Mouse (Mus musculus): ENCODE data around the gene Gm49361. TPM values are rescaled to one million over a fixed set of nuclear protein-coding genes. Genes with fewer than 3 reads are reported as not detected.
A peak's percentile ranks its signal among the peaks of the same experiment; 100 is the strongest.

Gene Gm49361
- total and polyA plus RNA-seq, 2 experiments from 2014 or later = 0.16 TPM; not detected in 1

GRCm38 (mm10) chr14:57745291-57745969, 473 bp downstream of the Gm49361 start:
- Histone ChIP-seq H3K27ac (peak overlapping the region; percentile 86), H3K9me3 (ENCODE audit: low read length) (no peaks in the 10 kb centered on the region), H3K36me3 (ENCODE audit: insufficient read depth, low read length) (no peaks in the 10 kb centered on the region), H3K4me1 (ENCODE audit: insufficient read depth, low read length) (no peaks in the 10 kb centered on the region), H3K9ac (replicated peaks; ENCODE audit: low read length) (peak overlapping the region; percentile 75), H3K4me3 (ENCODE audit: low read length) (peak overlapping the region; percentile 88), H3K4me2 (ENCODE audit: low read depth, low read length) (peak overlapping the region; percentile 76), H3K27me3 (ENCODE audit: insufficient read depth, low read length) (no peaks in the 10 kb centered on the region)
- peak; percentile 46 for ATAC-seq
- WGBS = under 1% methylated on average over 71 of the region's 103 CpGs
- DNase-seq (ENCODE audit: low spot score) = peak; percentile 31
- TF ChIP-seq CTCF (IDR thresholded peaks at IDR 0.05; ENCODE audit: low read depth) = no peak

DNA sequence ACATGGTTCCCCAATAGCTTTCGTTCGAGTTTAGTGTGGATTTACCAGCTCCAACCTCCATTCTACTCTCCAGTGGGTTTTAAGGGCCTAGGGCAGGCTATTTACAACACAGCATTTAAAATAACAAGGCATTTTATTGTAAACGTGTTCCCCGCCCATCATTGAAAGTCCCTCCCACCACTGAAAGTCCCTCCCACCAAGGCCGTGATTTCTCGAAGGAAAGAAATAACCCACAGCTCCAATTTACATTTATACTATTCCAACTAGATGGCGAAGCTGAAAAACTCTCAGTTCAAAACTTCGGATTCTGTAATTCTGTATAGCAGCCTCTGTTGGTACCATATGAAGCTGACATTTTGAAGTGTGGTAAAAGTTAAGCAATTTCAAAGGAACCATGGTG, 1.4 kb downstream of the Gm49361 start:
- H3K4me1 ChIP-seq (ENCODE audit: insufficient read depth, low read length) = no peaks in the 10 kb centered on the region
- ATAC-seq (no peak), DNase-seq (ENCODE audit: low spot score) (peak; percentile 20)
- peak overlapping the region; percentile 76 for H3K4me2 ChIP-seq (ENCODE audit: low read depth, low read length)
- no peak for TF ChIP-seq CTCF (IDR thresholded peaks at IDR 0.05; ENCODE audit: low read depth)
- H3K9me3 ChIP-seq (ENCODE audit: low read length) = no peaks in the 10 kb centered on the region
- H3K27ac ChIP-seq = 0 out of 2 replicates have a peak overlapping the region, but pooled peaks have one; percentile 86
- H3K9ac ChIP-seq (replicated peaks; ENCODE audit: low read length) = peak overlapping the region; percentile 75; the same call in 1 of the 2 replicates
- H3K4me3 ChIP-seq (ENCODE audit: low read length) = peak overlapping the region; percentile 88
- H3K36me3 ChIP-seq (ENCODE audit: insufficient read depth, low read length) = no peaks in the 10 kb centered on the region
- WGBS = under 1% methylated on average over 8 of the region's 8 CpGs
- no peaks in the 10 kb centered on the region for H3K27me3 ChIP-seq (ENCODE audit: insufficient read depth, low read length)

DNA sequence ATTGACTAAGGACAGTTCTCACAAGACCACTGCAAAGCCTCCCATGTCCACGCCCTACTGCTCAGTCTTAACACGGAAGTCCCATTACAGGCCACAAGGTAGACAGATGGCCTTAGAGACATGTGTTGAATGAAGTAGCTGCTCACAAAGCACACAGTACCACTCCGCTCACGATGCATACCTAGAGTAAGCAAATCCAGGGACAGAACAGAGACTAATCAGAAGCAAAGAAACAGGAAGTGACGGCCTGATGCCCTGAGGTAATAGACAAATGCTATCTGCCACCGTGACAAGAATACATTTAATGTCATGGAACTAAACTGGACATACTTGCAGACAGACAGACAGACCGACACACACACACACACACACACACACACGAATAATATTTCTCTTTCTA, 5.3 kb downstream of the Gm49361 start:
- WGBS = 86% methylated on average over 8 of the region's 8 CpGs
- no peaks in the 10 kb centered on the region for H3K36me3 ChIP-seq (ENCODE audit: insufficient read depth, low read length)
- no peak overlapping the region for H3K4me2 ChIP-seq (ENCODE audit: low read depth, low read length)
- no peaks in the 10 kb centered on the region for H3K27me3 ChIP-seq (ENCODE audit: insufficient read depth, low read length)
- no peaks in the 10 kb centered on the region for H3K9me3 ChIP-seq (ENCODE audit: low read length)
- no peak overlapping the region for H3K4me3 ChIP-seq (ENCODE audit: low read length)
- no peak for ATAC-seq
- no peak for TF ChIP-seq CTCF (IDR thresholded peaks at IDR 0.05; ENCODE audit: low read depth)
- DNase-seq (ENCODE audit: low spot score) = no peak
- no peak overlapping the region for H3K27ac ChIP-seq
- H3K9ac ChIP-seq (replicated peaks; ENCODE audit: low read length) = no peak overlapping the region
- no peaks in the 10 kb centered on the region for H3K4me1 ChIP-seq (ENCODE audit: insufficient read depth, low read length)

DNA sequence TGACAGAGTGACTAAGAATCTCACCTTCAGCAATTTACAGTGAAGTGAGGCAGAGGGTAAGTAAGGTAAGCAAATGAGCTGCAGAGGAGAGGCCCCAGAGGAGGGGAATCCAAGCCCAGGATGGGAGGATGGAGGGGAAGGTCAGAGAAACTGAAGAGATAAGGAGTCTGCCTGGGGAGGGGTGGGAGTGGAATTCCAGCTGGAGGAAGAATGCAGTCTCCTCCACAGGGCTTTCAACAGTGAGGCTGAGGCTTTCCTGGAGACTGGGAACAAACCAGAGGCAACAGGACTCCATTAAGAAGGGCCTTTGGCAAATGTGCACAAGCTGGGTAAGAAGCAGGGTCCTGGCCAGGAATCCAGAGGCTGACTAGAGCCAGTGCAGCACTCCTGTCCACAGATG, 8.8 kb downstream of the Gm49361 start:
- Histone ChIP-seq H3K36me3 (ENCODE audit: insufficient read depth, low read length) (no peaks in the 10 kb centered on the region), H3K4me3 (ENCODE audit: low read length) (no peak overlapping the region), H3K4me2 (ENCODE audit: low read depth, low read length) (no peak overlapping the region), H3K27me3 (ENCODE audit: insufficient read depth, low read length) (no peaks in the 10 kb centered on the region), H3K9ac (replicated peaks; ENCODE audit: low read length) (no peak overlapping the region), H3K27ac (no peak overlapping the region), H3K9me3 (ENCODE audit: low read length) (no peaks in the 10 kb centered on the region), H3K4me1 (ENCODE audit: insufficient read depth, low read length) (no peaks in the 10 kb centered on the region)
- DNase-seq (ENCODE audit: low spot score) (no peak), ATAC-seq (no peak)
- TF ChIP-seq CTCF (IDR thresholded peaks at IDR 0.05; ENCODE audit: low read depth) = no peak

GRCm38 (mm10) chr14:57736141-57736540, 9.8 kb downstream of the Gm49361 start:
- ATAC-seq (no peak), DNase-seq (ENCODE audit: low spot score) (no peak)
- Histone ChIP-seq H3K27me3 (ENCODE audit: insufficient read depth, low read length) (no peaks in the 10 kb centered on the region), H3K4me1 (ENCODE audit: insufficient read depth, low read length) (no peaks in the 10 kb centered on the region), H3K9me3 (ENCODE audit: low read length) (no peaks in the 10 kb centered on the region), H3K9ac (replicated peaks; ENCODE audit: low read length) (no peak overlapping the region), H3K4me2 (ENCODE audit: low read depth, low read length) (no peak overlapping the region), H3K27ac (no peak overlapping the region), H3K4me3 (ENCODE audit: low read length) (no peak overlapping the region), H3K36me3 (ENCODE audit: insufficient read depth, low read length) (no peaks in the 10 kb centered on the region)
- no peak for TF ChIP-seq CTCF (IDR thresholded peaks at IDR 0.05; ENCODE audit: low read depth)
- WGBS = 47% methylated on average over 4 of the region's 4 CpGs

- H3K9ac ChIP-seq (replicated peaks; ENCODE audit: low read length) = no peak overlapping the region
- DNase-seq (ENCODE audit: low spot score) (no peak), ATAC-seq (no peak)
- no peak overlapping the region for H3K4me2 ChIP-seq (ENCODE audit: low read depth, low read length)
- H3K4me1 ChIP-seq (ENCODE audit: insufficient read depth, low read length) = peaks cover 13% of the 10 kb centered on the region; the same call in 1 of the 2 replicates
- WGBS = 39% methylated on average over 6 of the region's 6 CpGs
- TF ChIP-seq CTCF (IDR thresholded peaks at IDR 0.05; ENCODE audit: low read depth) = no peak
- H3K27ac ChIP-seq = peak overlapping the region; percentile 48
- no peaks in the 10 kb centered on the region for H3K36me3 ChIP-seq (ENCODE audit: insufficient read depth, low read length)
- H3K4me3 ChIP-seq (ENCODE audit: low read length) = no peak overlapping the region
- no peaks in the 10 kb centered on the region for H3K9me3 ChIP-seq (ENCODE audit: low read length)
- no peaks in the 10 kb centered on the region for H3K27me3 ChIP-seq (ENCODE audit: insufficient read depth, low read length)
These were observed 13.1 kb downstream of the Gm49361 start for GRCm38 (mm10) chr14:57732668-57733293.

- Histone ChIP-seq H3K4me3 (ENCODE audit: low read length) (no peak overlapping the region), H3K9me3 (ENCODE audit: low read length) (no peaks in the 10 kb centered on the region), H3K27ac (peak overlapping the region; percentile 62), H3K4me2 (ENCODE audit: low read depth, low read length) (no peak overlapping the region), H3K4me1 (ENCODE audit: insufficient read depth, low read length) (peaks cover 13% of the 10 kb centered on the region; the same call in 1 of the 2 replicates), H3K9ac (replicated peaks; ENCODE audit: low read length) (no peak overlapping the region), H3K36me3 (ENCODE audit: insufficient read depth, low read length) (no peaks in the 10 kb centered on the region), H3K27me3 (ENCODE audit: insufficient read depth, low read length) (no peaks in the 10 kb centered on the region)
- no peak for TF ChIP-seq CTCF (IDR thresholded peaks at IDR 0.05; ENCODE audit: low read depth)
- WGBS = 23% methylated on average over 9 of the region's 9 CpGs
- peak; percentile 84 for ATAC-seq
- DNase-seq (ENCODE audit: low spot score) = peak; percentile 63
These were observed 15.4 kb downstream of the Gm49361 start for GRCm38 (mm10) chr14:57730527-57730926.

All from hindbrain, postnatal 0 days (tissue).